Mouse (Mus musculus): ENCODE data around the gene Zbtb2. TPM values are rescaled to one million over a fixed set of nuclear protein-coding genes. Genes with fewer than 3 reads are reported as not detected.

Zbtb2 gene
- polyA plus RNA-seq, 1 experiment from 2014 or later: 4.4 TPM

DNA sequence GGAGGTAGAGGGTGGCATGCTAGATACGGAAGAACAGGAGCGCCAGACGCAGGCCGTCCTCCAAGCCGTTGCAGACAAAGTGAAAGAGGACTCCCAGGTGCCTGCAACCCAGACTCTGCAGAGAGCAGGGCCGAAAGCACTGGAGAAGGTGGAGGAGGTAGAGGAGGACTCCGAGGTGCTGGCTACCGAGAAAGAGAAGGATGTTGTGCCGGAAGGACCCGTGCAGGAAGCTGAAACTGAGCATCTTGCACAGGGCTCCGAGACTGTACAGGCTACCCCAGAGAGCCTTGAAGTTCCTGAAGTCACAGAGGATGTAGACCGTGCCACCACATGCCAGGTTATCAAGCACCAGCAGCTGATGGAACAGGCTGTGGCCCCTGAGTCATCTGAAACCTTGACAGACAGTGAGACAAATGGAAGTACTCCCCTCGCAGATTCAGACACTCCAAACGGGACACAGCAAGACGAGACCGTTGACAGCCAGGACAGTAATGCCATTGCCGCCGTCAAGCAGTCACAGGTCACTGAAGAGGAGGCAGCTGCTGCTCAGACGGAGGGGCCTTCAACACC, 31.9 kb downstream of the Zbtb2 start:
- no peak overlapping the region for H3K4me3 ChIP-seq (replicated peaks)
- no peaks in the 10 kb centered on the region for H3K4me1 ChIP-seq (replicated peaks)
- DNase-seq: no peak
- H3K27me3 ChIP-seq: no peaks in the 10 kb centered on the region
- H3K36me3 ChIP-seq: no peaks in the 10 kb centered on the region
- H3K9ac ChIP-seq: no peak overlapping the region
- H3K4me2 ChIP-seq: no peak overlapping the region
- 70% methylated on average over 19 of the region's 19 CpGs for WGBS (ENCODE audit: insufficient replicate concordance)
- no peak overlapping the region for H3K27ac ChIP-seq
- H3K9me3 ChIP-seq (replicated peaks): no peaks in the 10 kb centered on the region
- ATAC-seq (ENCODE audit: low read depth): no peak

DNA sequence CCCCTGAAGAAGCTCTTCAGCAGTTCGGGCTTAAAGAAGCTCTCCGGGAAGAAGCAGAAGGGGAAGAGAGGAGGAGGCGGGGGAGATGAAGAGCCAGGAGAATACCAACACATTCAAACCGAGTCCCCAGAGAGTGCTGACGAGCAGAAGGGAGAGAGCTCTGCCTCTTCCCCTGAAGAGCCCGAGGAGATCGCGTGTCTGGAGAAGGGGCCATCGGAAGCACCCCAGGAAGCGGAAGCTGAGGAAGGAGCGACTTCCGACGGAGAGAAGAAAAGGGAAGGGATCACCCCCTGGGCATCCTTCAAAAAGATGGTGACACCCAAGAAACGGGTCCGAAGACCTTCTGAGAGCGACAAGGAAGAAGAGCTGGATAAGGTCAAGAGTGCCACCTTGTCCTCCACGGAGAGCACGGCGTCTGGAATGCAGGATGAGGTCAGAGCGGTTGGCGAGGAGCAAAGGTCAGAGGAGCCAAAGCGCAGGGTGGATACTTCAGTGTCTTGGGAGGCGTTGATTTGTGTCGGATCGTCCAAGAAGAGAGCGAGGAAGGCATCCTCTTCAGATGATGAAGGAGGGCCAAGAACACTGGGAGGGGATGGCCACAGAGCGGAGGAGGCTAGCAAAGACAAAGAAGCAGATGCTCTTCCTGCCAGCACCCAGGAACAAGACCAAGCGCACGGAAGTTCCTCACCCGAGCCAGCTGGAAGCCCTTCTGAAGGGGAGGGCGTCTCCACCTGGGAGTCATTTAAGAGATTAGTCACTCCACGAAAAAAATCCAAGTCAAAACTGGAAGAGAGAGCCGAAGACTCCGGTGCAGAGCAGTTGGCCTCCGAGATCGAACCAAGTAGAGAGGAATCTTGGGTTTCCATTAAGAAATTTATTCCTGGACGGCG, 33.3 kb downstream of the Zbtb2 start:
- Histone ChIP-seq H3K4me1 (replicated peaks) (no peaks in the 10 kb centered on the region), H3K4me3 (replicated peaks) (no peak overlapping the region), H3K4me2 (no peak overlapping the region), H3K9ac (no peak overlapping the region), H3K9me3 (replicated peaks) (no peaks in the 10 kb centered on the region), H3K36me3 (no peaks in the 10 kb centered on the region), H3K27ac (no peak overlapping the region), H3K27me3 (no peaks in the 10 kb centered on the region)
- DNase-seq (no peak), ATAC-seq (ENCODE audit: low read depth) (no peak)
- WGBS (ENCODE audit: insufficient replicate concordance): 78% methylated on average over 38 of the region's 38 CpGs

DNA sequence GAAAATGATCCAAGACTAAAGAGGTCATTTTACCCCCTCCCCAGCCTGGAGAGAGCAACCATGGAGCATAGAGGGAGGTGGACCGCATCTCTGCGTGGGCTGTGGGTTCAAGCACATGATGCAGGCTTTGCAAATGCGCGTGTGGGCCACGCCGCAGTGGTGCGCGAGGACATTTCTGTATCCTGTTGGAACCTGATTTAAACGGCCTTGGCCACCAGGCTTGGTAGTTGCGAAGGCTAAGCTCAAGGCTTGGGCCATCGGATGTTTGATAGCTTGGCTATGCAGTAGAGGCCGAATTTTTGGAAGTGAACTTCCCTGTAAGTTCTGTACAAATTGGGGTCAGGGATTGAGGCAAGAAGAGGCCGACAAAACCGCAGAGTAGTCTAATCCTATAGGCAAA, 40.3 kb downstream of the Zbtb2 start:
- Histone ChIP-seq H3K27ac (no peak overlapping the region), H3K4me3 (replicated peaks) (no peak overlapping the region), H3K9me3 (replicated peaks) (no peaks in the 10 kb centered on the region), H3K4me2 (no peak overlapping the region), H3K36me3 (no peaks in the 10 kb centered on the region), H3K4me1 (replicated peaks) (peaks cover 9% of the 10 kb centered on the region), H3K27me3 (no peaks in the 10 kb centered on the region), H3K9ac (no peak overlapping the region)
- no peak for DNase-seq
- ATAC-seq (ENCODE audit: low read depth): no peak
- WGBS (ENCODE audit: insufficient replicate concordance): 82% methylated on average over 14 of the region's 14 CpGs

DNA sequence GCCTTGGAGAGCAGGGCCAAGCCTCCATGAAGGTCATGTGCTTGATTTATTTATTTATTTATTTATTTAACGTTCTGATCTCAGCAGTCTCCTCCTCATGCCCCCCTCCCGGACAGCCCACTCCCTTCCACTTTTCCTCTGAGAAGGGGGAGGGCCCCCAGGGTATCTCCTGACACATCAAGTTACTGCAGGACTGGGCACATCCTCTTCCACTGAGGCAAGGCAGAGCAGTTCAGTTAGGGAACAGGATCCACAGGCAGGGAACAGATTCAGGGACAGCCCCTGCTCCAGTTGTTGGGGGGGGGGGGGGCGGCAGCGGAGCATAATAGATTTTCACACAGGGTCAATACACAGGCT, 40.8 kb downstream of the Zbtb2 start:
- H3K27ac ChIP-seq: no peak overlapping the region
- peaks cover 9% of the 10 kb centered on the region for H3K4me1 ChIP-seq (replicated peaks)
- H3K27me3 ChIP-seq: no peaks in the 10 kb centered on the region
- DNase-seq (no peak), ATAC-seq (ENCODE audit: low read depth) (peak; percentile 25; the same call in 1 of the 2 replicates)
- no peak overlapping the region for H3K4me3 ChIP-seq (replicated peaks)
- 59% methylated on average over 4 of the region's 4 CpGs for WGBS (ENCODE audit: insufficient replicate concordance)
- H3K9me3 ChIP-seq (replicated peaks): no peaks in the 10 kb centered on the region
- H3K4me2 ChIP-seq: peak overlapping the region; percentile 63
- H3K9ac ChIP-seq: no peak overlapping the region
- no peaks in the 10 kb centered on the region for H3K36me3 ChIP-seq

DNA sequence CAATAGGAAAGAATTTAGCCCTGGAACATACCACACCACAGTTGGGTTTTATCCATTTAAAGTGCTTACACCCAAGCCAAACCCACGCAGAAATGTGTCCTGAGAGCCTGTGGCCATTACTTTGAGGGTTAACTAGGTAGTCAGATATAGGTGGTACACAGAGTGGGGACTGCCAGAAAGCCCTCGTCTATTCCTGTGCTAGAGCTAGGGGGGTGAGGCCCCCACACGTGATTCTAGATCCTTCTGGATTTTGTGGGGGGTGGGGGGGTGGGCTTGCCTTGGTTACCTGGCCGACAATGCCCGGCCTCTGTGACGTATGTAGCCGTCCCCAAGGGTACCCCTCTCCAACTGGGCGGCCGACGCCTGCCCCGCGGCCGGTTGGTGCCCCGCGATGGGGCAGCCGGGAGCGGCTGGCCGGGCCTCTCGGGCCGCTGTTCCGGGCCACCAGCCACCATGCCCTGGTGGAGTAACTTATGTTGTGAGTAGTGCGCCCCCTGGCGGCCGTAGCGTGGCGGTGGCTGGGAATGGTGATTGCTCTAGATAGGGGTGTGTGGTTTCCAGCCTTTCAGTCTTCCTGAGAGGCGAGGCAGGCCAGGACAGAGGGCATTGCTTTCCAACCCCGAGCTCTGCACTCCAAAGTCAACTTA, 41.3 kb downstream of the Zbtb2 start:
- Histone ChIP-seq H3K27ac (no peak overlapping the region), H3K27me3 (no peaks in the 10 kb centered on the region), H3K9ac (peak overlapping the region; percentile 59), H3K4me3 (replicated peaks) (peak overlapping the region; percentile 48), H3K4me2 (peak overlapping the region; percentile 63), H3K36me3 (no peaks in the 10 kb centered on the region), H3K4me1 (replicated peaks) (peaks cover 9% of the 10 kb centered on the region), H3K9me3 (replicated peaks) (no peaks in the 10 kb centered on the region)
- DNase-seq (peak; percentile 76), ATAC-seq (ENCODE audit: low read depth) (peak; percentile 91)
- 10% methylated on average over 28 of the region's 28 CpGs for WGBS (ENCODE audit: insufficient replicate concordance)

DNA sequence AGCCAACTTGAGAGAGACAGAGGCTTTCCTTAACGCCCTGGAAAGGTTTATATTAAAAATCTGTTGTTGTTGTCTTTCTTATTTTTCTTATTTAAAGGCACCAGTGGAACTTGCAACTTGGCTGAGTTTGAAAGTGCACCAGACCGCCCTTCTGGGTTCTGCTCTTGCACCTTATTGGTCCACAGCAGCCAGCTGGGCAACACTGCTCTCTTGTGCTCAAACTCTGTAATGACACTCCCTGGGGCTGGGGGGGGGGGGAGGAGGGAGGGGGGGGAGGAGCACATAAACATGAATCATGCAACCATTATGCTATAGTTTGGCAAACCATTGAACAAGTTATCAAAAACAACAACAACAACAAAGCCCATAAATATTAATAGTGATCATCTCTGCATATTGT, 46.5 kb downstream of the Zbtb2 start:
- 13% methylated on average over 2 of the region's 2 CpGs for whole genome bisulfite sequencing (ENCODE audit: insufficient replicate concordance)
- Histone ChIP-seq H3K9ac (no peak overlapping the region), H3K27me3 (no peaks in the 10 kb centered on the region), H3K4me2 (no peak overlapping the region), H3K27ac (no peak overlapping the region), H3K9me3 (replicated peaks) (no peaks in the 10 kb centered on the region), H3K36me3 (no peaks in the 10 kb centered on the region), H3K4me3 (replicated peaks) (no peak overlapping the region), H3K4me1 (replicated peaks) (0 out of 2 replicates have a peak, but pooled peaks cover under 1% of the 10 kb centered on the region)
- ATAC-seq (ENCODE audit: low read depth) (no peak), DNase-seq (no peak)

DNA sequence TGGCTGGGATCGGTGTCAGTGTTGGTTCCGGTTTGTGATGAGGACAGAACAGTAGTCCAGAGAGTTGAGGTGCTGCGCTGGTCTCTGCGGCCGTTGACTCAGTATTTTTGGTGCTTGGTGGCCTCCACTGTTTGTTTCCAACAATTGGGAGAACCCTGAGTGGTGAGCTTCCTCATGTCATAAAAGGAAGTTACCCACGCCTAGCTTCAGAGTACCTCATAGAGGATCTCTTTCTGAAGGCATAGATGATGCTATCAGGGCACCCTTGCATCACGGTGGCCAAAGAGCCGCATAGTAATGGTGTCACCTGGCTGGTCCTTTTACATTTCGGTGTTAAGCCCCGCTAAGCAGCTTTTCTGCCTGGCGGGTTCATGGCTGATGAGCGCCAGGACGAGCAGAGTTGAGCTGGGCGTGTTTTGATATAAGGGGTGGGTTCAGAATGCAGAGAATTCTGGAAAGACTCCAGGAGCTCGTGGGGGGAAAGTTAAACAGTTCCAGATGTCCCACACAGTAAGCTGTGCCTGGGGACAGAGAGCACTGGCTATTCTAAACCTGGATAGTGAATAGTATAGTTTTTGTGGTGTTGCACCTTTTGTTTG, 48.9 kb downstream of the Zbtb2 start:
- Histone ChIP-seq H3K36me3 (no peaks in the 10 kb centered on the region), H3K27ac (no peak overlapping the region)
- 48% methylated on average over 15 of the region's 15 CpGs for WGBS (ENCODE audit: insufficient replicate concordance)

DNA sequence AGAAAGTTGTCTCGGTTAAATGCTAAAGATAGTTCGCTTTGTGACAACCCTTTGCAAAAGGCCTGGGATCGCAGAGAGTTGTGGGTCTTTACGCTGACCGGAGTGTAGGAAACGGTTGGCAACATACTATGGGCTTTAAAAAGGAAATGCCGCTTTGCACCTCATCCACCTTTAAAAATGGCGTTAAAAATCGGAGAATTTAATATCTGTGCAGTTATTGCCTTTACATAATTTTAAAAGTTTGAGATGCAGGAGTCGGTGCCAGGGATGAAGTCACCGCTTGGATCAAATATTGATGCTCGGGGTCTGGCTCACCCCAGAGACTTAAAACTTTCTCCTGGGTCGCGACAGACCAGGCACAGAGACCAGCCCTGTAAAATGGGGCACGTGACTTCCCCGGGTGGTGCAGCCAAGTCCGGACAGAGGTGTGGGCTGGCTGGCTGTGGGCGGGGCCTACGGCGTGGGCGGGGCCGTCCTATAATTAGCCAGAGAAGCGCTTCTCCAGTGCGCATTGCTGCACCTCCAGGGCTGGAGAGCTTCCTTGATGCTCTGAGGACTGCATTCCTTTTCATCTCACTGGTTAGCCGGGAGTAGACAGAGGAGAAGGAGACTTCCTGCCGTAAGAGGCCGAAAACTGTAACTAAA, 53.7 kb downstream of the Zbtb2 start:
- Histone ChIP-seq H3K9me3 (replicated peaks) (no peaks in the 10 kb centered on the region), H3K27me3 (no peaks in the 10 kb centered on the region), H3K4me3 (replicated peaks) (peak overlapping the region; percentile 52), H3K4me2 (peak overlapping the region; percentile 71), H3K36me3 (no peaks in the 10 kb centered on the region), H3K9ac (peak overlapping the region; percentile 20; the same call in 1 of the 2 replicates), H3K27ac (peak overlapping the region; percentile 15; the same call in 1 of the 2 replicates), H3K4me1 (replicated peaks) (peaks cover 13% of the 10 kb centered on the region; the same call in 1 of the 2 replicates)
- 2% methylated on average over 27 of the region's 27 CpGs for WGBS (ENCODE audit: insufficient replicate concordance)
- peak; percentile 96 for ATAC-seq (ENCODE audit: low read depth)
- DNase-seq: peak; percentile 73

More for the DNA sequence above, 48.9 kb downstream of the Zbtb2 start:
- ATAC-seq (ENCODE audit: low read depth) (no peak), DNase-seq (no peak)
- Histone ChIP-seq H3K4me1 (replicated peaks) (peaks cover 8% of the 10 kb centered on the region; the same call in 1 of the 2 replicates), H3K9me3 (replicated peaks) (no peaks in the 10 kb centered on the region), H3K4me2 (no peak overlapping the region), H3K4me3 (replicated peaks) (no peak overlapping the region), H3K9ac (no peak overlapping the region), H3K27me3 (no peaks in the 10 kb centered on the region)

DNA sequence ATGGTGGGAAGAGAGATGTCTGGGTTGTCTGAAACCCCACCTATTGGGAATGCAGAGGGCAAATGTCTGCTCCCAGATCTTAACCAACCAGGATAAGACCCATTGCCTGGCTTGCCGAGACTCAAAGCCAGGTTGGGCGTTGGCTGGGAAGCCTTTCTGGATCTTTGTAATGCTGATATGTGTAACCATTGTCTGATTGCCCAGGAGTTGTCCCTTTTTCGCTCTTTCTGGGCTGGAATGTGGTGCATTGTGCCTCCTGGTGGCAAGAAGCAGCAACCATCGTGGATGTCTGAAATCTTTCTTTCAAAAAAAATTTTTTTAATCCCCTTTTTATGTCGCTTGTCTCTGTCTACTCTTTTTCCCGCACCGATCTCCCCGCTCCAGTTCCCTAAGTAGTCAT, 54.6 kb downstream of the Zbtb2 start:
- Histone ChIP-seq H3K27ac (no peak overlapping the region), H3K4me2 (peak overlapping the region; percentile 71), H3K27me3 (no peaks in the 10 kb centered on the region), H3K4me1 (replicated peaks) (peaks cover 13% of the 10 kb centered on the region; the same call in 1 of the 2 replicates), H3K9ac (no peak overlapping the region), H3K9me3 (replicated peaks) (no peaks in the 10 kb centered on the region), H3K4me3 (replicated peaks) (peak overlapping the region; percentile 52; the same call in 1 of the 2 replicates), H3K36me3 (no peaks in the 10 kb centered on the region)
- 10% methylated on average over 8 of the region's 8 CpGs for WGBS (ENCODE audit: insufficient replicate concordance)
- no peak for ATAC-seq (ENCODE audit: low read depth)
- DNase-seq: peak; percentile 24

DNA sequence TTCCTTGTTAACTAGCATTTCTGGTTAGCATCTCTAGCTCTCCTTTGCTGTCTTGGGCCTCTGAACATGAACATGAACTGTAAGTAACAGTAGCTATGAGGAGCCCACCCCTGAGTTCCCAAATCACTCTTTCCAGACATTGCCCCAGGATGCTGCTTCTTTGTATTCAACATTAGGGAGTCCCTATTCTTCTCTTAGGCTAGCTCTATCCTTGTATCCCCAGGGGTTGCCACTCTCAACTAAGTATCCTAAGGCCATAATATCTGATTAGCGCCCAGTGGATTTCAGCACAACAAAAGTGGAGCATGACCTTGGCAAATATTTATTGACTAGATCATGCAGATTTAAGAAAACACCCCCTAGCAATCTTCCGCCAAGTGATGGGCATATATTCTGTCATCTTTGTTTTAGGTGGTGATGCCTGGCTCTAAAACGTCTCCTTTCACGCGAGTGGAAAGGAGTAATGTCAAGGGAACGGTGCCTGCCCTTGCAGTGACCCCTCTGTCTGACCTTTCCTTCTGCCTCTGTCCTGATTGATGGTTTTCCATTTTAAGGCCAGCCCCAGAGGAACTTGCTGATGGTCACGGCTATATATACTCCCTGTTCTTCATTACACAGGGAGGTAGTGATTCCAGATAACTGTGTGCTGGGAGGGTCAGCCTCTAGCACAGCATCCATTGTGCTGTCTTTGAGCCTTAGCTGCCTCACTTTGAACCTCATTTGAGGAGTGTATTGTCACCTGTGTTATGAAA, 55.5 kb downstream of the Zbtb2 start:
- Histone ChIP-seq H3K4me1 (replicated peaks) (peaks cover 13% of the 10 kb centered on the region; the same call in 1 of the 2 replicates), H3K27ac (no peak overlapping the region), H3K27me3 (no peaks in the 10 kb centered on the region), H3K9me3 (replicated peaks) (no peaks in the 10 kb centered on the region), H3K9ac (no peak overlapping the region), H3K36me3 (no peaks in the 10 kb centered on the region), H3K4me2 (no peak overlapping the region), H3K4me3 (replicated peaks) (no peak overlapping the region)
- ATAC-seq (ENCODE audit: low read depth) (no peak), DNase-seq (no peak)
- WGBS (ENCODE audit: insufficient replicate concordance): 63% methylated on average over 7 of the region's 7 CpGs
